Mouse (Mus musculus): ENCODE results near the gene Tiam2.

Tiam2 gene

DNA sequence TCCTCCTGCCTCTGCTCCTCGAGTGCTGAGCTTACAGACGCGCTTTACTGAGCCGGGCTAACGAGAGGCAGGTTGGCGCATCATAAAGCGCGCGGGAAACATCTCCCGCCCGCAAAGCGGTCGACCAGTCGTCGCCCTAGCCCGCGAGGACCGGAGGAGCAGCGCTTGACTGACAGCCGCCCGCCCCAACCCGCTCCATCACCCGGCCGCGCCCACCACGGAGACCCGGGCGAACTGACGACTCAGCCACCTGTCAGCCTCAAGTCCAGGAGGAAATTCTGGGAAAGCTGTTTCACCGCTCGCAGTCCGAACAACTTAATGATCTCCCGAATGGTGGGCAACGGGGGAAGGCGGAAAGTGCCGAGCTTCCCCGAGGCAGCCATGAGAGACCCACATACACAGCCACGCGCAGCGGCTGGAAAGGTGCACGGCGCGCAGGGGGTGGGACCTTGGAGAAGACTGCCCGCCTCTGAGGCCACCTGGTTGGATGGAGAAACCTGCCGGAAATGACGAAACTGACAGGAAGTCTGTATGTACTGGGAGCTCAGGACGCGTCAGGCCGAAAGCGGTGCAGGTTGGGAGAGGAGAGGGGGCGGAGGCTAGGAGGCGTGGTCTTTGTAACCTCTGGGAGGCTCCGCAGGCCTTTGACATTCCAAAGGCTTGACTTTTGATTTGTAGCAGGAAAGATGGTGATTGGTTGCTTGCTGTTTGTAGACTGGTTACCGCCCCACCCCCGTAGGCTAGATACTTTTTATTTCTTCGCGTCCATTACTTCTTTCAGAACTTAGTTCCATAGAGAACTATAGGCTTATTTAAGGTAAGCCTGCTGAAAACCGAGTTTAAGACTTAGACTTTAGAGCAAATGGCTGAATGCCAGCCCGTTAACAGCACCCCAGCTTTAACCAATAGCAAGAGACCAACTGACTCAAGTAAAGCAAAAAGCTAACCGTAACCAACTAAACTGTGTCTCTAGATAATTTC lies 231.2 kb downstream of the Tiam2 start, which contains the start of gene Tfb1m:
TSS of gene Tfb1m (minus strand) at position 451 of the 981 bp plus-strand sequence.
- in situ Hi-C loops (cut with MboI, MseI): no loop called here

DNA sequence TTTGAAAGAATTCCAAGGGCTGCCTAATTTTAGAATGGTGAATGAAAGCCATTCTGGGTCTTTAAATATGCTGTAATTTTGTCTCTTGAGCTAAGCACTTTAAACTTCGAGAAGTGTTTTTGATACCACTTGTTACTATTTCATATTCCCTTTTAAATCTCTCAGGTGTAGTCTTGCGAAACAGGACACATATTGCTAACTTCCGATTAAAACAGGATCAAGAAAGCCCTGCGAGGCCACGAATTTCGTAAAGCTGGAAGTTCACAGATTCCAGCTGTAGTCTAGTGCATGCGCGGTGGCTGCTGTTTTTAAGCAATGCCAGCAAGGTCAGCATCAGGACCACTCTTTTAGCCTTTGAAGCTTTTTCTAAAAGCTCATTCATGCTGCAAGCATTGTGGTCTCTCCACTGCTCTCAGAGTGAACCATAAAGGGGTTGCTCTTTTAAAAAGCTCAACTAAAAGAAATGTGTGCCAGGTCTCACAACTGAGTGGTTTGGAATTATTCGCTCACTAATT lies 232.0 kb downstream of the Tiam2 start:
- in situ Hi-C loops (cut with MboI, MseI): no loop called here

DNA sequence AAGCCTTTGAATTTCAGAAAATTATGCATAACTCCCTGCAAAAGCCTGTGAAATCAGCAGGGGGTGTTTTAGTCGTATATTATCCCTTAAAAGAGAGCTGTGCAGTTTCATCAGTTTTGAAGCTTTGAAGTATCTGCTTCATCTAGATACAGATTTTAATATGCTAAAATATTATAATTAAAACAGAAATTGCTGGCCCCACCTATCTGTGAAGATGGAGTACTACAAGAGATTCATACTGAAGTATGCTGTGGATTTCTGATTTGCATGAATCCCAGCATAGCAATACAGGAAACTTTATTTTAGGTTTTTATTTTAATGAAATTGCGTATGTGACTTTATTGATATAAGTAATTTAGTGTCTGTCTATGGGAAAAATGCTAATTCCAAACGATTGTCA lies 234.2 kb downstream of the Tiam2 start:
- in situ Hi-C loops (cut with MboI, MseI): no loop called here

DNA sequence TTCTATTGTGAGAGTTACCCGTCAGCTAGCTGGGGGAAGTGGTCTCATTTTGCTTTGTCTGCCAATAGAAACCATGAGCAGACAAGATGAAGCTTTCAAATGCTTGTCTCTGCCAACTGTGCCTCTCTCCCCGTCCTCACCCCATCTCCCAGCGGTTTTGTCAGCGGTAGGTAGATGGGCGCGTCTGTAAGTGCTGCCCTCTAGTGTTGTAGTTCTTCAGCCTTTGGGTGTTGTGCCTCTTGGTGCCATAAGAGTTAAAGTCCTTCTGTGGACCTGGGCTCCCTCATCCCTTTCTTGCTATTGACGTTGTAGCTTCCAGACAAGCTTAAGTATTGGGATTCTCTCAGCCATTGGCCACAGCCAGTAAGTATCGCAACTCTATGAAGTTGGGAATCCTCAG lies 236.0 kb downstream of the Tiam2 start:
- in situ Hi-C loops (cut with MboI, MseI): no loop called here

DNA sequence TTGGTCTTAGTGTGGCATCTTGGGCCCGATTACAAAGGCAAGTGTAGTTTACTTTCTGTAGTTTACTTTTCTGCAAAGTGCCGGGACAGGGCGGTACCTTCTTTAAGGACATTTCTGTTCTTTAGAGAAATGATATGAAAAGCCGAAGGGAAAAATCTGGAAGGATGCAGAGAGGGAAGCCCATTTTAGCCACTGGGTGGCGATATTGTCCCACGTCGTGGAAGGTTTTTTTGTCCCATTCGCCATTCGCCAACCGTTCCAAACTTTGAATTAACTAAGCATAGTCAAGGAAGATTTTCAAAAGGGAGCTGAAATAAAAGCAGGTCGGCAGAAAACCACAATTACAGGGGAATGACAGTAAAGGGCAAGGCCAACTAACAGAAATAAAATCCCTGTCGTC lies 244.5 kb downstream of the Tiam2 start:
- in situ Hi-C loops (cut with MboI, MseI): loop anchor here (10.0 kb wide), 1 partner anchor 1834 kb away; no protein-coding TSS in a partner anchor
